ENCODE assay signal across 8 mouse cellular contexts in genomic region chrX:101126474-101126955, GRCm38 (mm10). TPM values are rescaled to one million over a fixed set of nuclear protein-coding genes. Genes with fewer than 3 reads are reported as not detected.
DNase-seq lines count a peak whose midpoint lies in the region.
"Had no signal": no experiment of that assay in that cellular context is flagged by ENCODE, and none has a peak within 500 bp of the region (broad histone marks: within the 10 kb centered on the region; RNA-seq: fewer than 3 reads in every experiment).

No protein-coding gene starts in this region.

- intact Hi-C loops in heart, postnatal 36 days (cut with DNase I), result no loop called here

- peak; percentile 21 for DNase-seq in Muller cell, postnatal 12 days (ENCODE audit: inconsistent ontology term)
- peak; percentile 31 for DNase-seq in adrenal gland, adult 8-10 months
- peak; percentile 2 to 18 for DNase-seq in heart, postnatal 36 days
- peak; percentile 1 for DNase-seq in lung, postnatal 14 days
- DNase-seq in right cerebral cortex, adult 18-20 months, result no peak
- DNase-seq in layer of hippocampus, postnatal 36 days, result no peak
- DNase-seq in frontal cortex, postnatal 25 days (ENCODE audit: low spot score in 2 of 2), result no peak

RNA-seq across cellular contexts. Expression of gene Slc7a3, which starts 40.7 kb away (rescaled TPM):
- 1 to 10 TPM in 2 of 4 experiments, under 1 TPM in 2; 0.42 to 1.5 (median 0.98) TPM for total RNA-seq in adrenal gland, adult 8-10 months (2022)
- total RNA-seq in heart, postnatal 36 days (2021), result not detected
- total RNA-seq in layer of hippocampus, postnatal 36 days (2021), result 1 to 10 TPM; 4.8 to 6.8 TPM
- total RNA-seq: monocyte, adult 5-6 weeks had no signal

Comparison
In these comparisons a context has a peak if more than half of its experiments do, and no peak if none do; other contexts are left out.
1. DNase-seq: peak in Muller cell, postnatal 12 days (single experiment), adrenal gland, adult 8-10 months (single experiment), heart, postnatal 36 days (2 of 2) and lung, postnatal 14 days (single experiment); none in right cerebral cortex, adult 18-20 months (single experiment), layer of hippocampus, postnatal 36 days (0 of 2) and frontal cortex, postnatal 25 days (0 of 2).